Mouse (Mus musculus): Measurements from ENCODE around the gene Ltbp1. TPM values are rescaled to one million over a fixed set of nuclear protein-coding genes. Genes with fewer than 3 reads are reported as not detected.

Ltbp1 gene
- polyA plus RNA-seq (2017; shearing (Covaris generic)), result 0.54 TPM

DNA sequence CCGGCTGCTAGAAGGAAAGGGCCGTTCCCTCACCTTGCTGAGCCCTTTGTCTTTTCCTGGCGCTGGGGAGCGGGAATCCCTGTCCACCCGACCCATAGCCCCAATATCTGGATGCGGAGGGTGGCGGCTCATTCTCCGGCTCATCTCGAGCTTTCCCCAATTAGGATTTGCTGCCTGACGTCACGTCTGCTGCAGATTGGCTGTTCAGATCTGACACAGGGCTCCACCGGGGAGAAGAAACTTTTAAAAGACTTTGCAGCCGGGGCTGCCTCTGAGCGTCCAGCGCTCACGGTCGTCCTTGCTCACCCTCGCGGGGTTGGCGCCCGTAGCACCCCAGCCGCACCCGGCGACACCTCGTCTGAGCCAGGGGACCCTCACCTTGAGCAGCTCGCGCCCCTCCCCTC lies at the start of gene Ltbp1:
Gene Ltbp1, plus strand, starts transcription at position 288 of the 404 bp plus-strand sequence.

DNA sequence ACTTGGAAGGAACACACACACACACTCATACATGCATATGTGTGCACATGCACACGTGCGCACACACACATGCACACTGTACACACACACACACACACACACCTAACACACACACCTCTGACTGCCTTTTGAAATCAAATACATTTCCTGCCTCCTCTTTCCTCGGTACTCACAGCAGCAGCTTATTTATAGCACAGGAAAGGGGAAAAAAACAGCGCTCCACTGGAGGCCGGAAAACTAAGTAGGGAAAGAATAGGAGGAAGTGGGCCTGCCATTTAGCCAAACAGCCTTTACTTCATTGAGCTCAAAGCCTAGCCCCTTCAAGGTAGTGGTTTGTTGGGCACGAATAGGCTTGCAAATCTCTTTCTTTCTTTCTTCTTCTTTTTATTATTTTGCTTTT lies 430.2 kb downstream of the Ltbp1 start, which contains the start of gene Rasgrp3:
Gene Rasgrp3, plus strand, starts transcription at position 298 of the 400 bp plus-strand sequence.

